Mouse (Mus musculus): ENCODE results near the gene Ctf1. TPM values are rescaled to one million over a fixed set of nuclear protein-coding genes. Genes with fewer than 3 reads are reported as not detected.
"Not testable (repeated sequence)": the region's sequence is repeated elsewhere in the genome, so short reads cannot be mapped to it uniquely, and the experiment has no call there.

Ctf1 gene
- polyA plus RNA-seq, 1 experiment: 21.0 TPM

DNA sequence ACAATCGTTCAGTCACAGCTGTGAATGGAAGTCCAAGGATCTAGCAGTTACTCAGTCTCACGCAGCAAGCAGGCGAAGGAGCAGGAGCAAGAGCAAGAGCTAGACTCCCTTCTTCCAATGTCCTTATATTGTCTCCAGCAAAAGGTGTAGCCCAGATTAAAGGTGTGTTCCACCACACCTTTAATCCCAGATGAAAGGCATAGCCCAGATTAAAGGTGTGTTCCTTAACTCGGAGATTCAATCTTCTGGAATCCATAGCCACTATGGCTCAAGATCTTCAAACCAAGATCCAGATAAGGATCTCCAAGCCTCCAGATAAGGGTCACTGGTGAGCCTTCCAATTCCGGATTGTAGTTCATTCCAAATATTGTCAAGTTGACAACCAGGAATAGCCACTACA lies 19.5 kb downstream of the Ctf1 start, which contains the start of gene Ctf2:
Ctf2 (minus strand) TSS at position 101 of the 400 bp plus-strand sequence.
- not testable (repeated sequence) for DNase-seq (ENCODE audit: low read depth)

DNA sequence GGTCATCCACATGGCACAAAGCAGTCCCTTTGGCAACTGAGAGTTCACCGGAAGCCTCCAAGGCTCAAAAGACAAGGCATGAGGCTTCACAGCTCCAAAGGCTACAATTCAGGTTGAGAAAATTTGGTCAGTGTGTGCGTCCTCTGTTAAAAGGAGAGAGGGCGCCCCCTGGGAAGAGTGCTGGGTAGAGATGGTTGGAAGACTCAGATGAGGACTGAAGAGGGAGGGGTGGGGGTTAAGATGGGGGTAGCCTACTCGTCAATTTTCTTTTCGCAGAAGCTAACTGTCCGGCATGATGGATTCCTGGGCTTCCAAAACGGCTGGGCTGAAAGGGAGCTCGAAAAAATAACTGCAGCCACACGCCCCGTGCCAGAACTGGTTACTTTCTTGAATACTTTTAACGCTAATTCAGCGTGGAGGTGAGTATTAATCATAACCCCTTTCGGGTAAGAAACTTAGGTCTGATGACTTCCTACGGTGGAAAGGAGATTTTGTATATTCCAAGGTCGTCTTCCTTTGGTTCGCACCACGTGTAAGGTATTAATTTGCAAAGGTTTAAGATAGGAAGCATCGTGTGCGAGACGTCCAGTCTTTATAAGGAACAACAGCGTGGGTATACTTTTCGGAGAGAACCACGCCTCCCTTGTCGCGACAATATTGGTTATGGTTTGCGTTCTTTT lies 32.0 kb downstream of the Ctf1 start, which contains the start of gene Fbxl19:
Fbxl19 (plus strand) TSS at position 178 of the 680 bp plus-strand sequence.
- DNase-seq (ENCODE audit: low read depth): no peak

DNA sequence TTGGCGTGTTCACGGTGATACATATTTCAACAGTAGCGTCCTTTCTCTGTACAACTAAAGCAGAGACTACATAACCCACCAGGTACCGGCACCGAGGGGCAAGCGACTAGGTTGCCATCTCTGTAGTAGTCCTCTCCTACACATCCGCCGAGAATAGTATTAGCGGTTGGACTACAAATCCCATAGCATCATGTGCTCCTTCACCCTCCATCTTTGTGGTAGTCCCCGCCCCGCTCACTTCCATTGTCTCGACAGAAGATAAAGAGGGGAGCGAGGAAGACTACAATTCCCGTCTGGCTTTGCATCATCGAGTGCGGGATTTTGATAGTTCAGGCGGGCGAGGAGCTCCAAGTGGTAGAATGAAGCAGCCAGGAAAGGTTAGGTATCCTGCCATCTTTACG lies 32.7 kb downstream of the Ctf1 start:
- peak; percentile 98 for DNase-seq (ENCODE audit: low read depth)

DNA sequence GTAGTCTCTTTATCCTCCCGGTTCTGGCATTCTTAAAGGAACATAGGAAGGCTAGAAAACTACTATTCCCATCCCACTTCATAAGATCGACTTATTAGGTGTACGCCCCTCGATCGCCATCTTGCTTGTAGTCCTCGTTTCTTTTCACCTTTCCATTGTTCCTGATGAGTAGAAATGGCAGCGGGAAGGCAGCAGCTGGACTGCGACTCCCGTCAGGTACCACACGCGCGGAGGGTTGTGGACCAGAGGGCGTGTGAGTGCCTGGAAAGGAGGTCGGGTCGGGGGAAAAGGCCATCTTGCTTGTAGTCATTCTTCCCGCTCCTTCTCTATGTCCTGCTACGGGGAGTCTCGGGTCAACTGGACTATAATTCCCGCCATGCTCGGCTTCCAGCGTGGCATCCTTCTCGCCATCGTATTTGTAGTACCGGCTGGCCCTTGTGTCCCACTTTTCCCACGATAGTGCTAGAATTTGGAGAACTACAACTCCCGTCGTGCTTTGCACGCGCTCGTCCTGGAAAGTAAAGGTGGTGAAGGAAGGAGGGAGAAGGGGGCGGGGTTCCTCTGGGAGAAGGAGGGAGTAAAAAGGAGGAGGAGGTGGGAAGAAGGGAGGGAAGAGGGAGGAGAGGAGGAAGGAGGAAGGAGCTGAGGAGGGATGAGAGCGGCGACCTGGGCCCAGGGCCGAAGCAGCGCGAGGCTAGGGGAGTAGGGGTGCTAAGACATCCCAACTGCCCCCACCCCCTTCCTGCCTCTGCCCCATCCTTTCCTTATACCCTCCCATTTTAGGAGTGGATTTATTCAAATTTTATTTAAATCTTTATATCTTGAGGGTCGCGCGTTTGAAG lies 33.3 kb downstream of the Ctf1 start:
- DNase-seq (ENCODE audit: low read depth): peak; percentile 99

DNA sequence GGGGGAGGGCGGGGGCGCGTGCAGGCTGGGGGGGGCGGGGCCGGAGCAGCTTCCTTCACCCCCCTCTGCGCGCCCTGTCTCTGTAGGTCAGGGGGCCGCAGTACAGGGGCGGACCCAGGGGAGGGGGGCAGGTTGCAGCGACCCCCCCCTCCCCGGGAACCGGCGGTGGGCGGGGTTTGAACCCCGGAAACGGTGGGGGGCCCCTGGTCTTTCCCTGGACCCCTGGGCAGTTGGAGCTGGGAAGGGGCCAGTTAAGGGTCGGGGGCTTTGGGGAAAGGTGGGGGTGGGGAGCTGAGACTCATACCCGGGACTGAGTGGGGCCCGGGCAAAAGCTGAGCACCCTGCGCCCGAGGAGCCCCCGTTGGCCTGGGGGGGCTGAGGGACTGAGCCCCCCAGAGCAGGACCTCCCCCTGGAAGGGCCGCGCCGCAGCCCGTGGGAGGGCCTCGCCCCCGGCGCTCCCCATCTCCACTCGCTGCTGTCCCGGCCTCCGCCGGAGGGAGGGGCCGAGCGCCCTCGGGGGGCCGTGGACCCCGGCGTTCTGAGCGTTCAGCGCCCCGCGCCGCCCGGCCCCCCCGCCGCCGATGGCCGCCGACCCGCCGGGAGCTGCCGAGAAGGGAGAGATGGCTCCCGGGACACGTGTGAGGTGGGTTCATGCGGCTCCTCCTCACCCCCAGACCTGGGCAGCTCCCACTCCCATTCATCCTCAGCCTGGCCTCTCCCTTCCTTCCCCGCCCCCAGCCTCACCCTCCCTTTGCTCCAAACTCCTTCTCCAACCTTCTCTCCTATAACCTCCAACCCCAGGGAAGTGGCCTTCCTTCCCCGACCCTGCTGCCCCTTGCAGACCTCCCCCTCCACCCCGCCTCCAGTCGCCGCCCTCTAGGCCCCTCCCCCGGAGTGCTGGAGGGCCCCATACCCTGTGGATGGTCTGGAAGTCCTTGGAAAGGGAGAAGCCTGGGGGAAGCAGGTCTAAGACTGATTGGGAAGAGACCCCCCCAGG lies 34.3 kb downstream of the Ctf1 start:
- no peak for DNase-seq (ENCODE audit: low read depth)

DNA sequence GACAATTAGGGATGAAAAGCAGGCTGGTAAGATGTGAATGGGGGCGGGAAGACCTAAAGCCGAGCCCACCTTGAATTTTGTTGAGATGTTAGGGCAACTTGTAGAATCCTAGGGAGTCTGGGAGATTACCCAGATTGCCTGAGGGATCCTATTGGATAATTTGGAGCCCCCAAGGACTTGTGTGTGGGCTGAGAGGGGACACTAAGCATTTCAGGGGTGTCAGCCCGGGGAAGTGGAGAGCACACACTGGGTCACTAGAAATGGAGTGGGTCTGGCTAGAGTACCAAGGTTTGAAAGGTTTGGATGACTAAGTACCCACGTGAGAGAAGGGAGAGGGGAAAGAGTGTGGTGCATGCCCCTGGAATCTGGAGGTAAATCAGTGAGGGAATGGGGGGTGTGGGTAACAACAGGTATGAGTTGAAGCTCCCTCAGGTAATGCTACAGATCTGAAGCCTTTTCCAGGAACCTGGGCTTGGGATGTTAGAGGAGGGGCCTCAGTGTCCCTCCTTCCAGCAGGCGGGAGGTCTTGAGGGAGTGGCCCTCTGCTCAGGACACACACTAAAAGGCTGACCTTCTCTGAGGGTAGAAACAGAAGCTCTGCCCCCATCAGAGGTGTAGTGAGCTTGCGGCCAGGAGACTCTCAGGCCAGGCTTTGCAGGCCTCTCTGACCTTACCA lies 35.2 kb downstream of the Ctf1 start:
- no peak for DNase-seq (ENCODE audit: low read depth)

DNA sequence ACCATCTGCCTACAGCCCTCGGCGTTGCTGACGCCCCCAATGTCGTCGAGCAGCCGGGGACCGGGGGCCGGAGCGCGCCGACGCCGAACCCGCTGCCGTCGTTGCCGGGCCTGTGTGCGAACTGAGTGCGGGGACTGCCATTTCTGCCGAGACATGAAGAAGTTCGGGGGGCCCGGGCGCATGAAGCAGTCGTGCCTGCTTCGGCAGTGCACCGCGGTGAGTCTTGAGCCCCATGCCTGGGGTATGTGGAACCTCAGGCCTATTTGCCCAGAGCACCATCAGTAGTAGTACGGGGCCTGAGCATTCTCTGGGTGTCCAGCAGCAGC lies 35.7 kb downstream of the Ctf1 start:
- no peak for DNase-seq (ENCODE audit: low read depth)

DNA sequence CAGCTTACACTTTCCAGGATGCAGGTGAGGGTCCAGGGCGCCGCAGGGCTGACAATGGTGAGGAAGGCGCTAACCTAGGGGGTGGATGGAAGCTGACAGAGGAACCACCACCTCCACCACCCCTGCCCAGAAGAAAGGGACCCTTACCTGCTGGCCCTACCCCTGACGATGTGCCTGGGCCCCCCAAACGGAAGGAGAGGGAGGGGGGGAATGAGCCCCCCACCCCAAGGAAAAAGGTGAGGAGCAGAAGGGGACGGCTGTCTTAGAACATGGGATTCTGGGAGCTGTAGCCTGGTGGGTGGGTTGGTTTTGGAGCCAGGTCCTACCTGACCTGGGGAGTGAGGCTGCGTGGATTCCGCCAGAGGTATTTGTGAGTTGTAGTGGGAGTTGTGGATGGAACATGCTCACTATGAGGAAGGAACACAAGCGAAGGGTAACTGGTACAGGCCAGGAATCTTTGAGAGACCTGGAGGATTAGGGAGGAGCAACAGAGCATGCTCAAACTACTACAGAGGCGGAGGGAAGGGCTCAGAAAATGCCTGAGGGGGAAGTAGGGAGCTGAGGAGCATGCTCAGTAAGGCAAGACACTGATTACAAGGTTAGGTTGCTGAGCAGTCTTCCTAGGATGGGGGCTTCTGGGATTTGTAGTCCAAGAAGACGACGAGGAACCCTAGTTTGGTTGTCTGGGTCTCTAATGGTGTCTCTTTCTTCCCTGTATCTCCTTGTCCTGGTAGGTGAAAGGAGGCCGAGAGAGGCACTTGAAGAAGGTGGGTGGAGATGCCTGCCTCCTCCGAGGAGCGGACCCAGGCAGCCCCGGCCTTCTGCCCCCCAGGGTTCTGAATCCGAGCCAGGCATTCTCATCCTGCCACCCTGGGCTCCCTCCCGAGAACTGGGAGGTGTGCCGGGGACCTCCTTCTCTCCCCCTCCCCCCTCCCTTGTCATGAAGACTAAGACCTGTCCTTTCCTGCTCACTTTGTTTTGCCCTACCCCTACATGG lies 37.9 kb downstream of the Ctf1 start:
- no peak for DNase-seq (ENCODE audit: low read depth)

DNA sequence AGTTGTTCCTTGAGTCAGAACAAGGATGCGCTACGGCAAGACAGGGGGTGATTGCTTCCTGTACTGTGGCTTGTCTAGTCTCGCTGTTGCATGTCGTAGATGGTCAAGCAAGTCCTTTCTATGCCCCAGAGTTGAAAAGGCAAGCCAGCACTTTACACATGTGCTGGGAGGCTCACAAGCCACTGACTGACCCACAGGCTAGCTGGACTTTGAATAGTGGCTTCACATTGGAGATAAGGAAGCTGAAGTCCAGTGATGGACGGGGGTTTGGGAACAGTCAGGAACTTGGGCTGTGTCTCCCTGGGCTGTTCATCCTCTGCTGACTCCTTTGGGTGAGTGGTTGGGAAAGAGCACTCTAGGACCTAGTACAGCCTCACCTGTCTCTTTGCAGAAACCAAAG lies 39.1 kb downstream of the Ctf1 start:
- no peak for DNase-seq (ENCODE audit: low read depth)

DNA sequence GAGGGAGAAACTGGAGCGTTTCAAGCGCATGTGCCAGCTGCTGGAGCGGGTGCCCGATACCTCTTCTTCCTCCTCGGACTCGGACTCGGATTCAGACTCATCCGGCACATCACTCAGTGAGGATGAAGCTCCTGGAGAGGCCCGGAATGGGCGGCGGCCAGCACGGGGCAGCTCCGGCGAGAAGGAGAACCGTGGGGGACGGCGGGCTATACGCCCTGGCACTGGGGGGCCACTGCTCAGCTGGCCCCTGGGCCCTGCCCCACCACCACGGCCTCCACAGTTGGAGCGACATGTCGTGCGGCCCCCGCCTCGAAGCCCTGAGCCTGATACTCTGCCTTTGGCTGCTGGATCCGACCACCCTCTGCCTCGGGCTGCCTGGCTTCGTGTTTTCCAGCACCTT lies 39.5 kb downstream of the Ctf1 start:
- no peak for DNase-seq (ENCODE audit: low read depth)

DNA sequence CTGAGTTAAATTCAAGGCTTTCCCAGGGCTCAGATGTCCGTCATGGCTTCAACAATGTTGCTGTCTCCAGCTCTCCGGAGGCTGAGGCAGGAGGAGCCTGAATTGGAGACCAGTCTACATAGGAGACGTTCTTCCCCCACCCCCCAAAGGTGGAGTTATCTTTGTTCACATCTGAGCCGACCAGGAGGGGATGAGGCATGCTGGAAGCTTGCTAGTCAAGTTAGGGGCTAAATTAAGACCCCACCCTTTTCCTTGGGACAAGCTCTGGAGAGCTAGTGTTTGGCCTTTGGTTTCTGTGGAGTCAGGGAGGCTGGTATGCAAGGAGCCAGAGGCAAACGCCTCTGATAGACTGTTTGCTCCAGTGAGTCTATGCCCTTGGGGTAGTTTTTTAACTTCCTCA lies 40.6 kb downstream of the Ctf1 start:
- no peak for DNase-seq (ENCODE audit: low read depth)

DNA sequence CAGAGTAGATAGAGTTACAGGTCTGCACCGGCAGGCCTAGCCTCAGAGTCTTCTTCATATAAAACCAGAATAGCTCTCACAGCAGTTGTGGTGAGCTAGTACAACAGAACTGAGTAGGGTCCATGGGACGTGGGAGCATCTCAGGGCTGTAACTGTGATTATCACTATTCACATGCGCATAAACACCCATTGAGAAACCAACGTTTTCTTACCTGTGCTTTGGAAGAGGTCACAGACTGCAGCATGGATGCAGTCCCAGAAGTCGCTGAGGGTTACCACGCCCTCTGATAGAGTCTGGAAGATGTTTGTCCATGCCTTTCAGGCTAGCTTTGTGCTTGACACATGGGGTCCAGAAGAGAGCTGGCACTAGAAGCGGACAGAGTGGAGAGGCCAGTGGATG lies 41.2 kb downstream of the Ctf1 start:
- DNase-seq (ENCODE audit: low read depth): no peak

DNA sequence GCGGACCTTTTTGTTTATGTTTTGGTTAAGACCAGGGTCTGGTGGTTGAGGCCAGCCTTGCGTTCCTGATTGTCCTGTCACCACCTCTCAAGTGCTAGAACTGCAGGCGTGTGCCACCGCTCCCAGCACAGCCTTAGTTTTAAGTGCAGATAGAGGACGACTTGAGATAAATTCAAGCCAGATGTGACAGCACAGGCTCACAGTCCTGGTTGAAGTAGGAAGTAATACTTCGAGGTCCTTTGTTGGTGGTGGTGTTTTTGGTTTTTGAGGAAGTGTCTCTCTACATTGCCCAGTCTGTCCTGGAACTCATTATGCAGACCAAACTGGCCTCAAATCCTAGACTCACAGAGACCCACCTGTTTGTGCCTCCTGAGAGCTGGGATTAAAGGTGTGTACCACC lies 47.2 kb downstream of the Ctf1 start:
- no peak for DNase-seq (ENCODE audit: low read depth)

DNA sequence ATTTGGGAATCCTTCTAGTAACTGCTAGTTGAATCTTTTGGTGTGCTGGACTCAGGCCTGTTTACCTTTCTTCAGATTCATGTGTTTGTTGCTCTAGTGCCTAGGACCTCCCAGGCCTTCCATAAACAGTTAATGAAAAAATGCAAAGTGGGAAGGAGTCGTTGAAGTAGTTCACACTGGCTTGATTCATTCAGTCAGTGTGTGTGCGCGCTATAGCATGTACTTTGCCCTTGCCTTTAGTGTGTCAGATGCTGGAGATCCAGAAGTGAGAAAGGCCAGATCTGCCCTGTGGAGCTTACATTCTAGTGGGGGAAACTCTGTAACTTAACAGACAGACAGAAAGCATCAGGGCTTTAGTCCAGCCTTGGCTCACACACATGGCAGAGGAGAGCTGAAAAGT lies 47.9 kb downstream of the Ctf1 start:
- no peak for DNase-seq (ENCODE audit: low read depth)

DNA sequence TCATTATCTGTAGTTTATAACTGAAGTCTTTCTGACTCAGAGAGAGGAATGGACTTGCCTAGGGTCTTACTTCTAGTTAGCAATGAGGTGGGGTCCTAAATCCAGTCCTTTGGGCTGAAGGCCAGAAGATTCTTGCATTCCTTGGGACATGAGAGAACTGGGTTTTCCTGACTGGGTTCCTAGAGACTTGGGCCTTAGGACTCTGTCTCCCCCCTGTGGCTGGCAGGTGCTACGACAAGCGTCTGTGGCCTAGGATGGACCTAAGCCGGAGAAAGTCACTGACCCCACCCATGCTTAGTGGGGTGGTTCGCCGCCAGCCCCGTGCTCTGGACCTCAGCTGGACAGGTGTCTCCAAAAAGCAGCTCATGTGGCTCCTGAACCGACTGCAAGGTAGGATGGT lies 48.5 kb downstream of the Ctf1 start:
- no peak for DNase-seq (ENCODE audit: low read depth)

DNA sequence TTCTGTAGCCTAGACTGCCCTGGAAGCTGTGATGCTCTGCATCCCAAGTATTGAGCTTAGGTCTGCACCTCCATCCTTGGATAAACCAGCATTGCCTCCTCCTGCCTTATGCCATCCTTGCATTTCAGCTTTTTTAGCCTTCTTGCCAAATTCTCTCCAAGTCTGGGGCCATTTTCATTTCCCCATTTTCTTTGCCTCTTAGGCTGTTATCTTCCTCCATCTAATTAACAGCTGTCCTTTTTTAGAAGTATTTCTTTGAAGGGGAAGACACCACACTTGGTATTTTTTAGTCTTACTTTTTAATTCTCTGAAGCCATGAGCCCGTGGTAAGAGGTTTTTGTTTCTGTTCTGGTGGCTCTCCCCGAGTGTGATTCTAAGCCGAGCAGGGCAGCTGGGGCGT lies 51.1 kb downstream of the Ctf1 start:
- DNase-seq (ENCODE audit: low read depth): no peak

DNA sequence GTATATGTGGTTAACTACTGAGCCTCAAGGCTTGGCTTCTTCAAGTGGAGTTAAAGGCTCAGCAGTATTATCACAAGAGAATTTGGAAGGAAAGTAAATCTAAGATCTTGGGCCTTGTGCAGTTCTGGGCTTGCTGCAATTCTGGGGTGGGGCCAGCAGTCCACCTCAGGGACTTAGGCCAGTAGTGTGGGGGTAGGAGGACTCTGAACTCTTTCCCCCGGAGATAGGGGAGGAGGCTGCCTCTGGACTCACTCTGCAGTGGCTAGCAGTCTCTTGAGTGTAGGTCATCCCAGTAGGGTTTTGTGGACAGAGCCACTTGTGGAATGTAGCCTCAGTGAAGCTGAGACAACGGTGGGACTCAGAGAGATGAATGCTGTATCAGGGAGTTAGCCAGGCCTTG lies 53.2 kb downstream of the Ctf1 start:
- no peak for DNase-seq (ENCODE audit: low read depth)

DNA sequence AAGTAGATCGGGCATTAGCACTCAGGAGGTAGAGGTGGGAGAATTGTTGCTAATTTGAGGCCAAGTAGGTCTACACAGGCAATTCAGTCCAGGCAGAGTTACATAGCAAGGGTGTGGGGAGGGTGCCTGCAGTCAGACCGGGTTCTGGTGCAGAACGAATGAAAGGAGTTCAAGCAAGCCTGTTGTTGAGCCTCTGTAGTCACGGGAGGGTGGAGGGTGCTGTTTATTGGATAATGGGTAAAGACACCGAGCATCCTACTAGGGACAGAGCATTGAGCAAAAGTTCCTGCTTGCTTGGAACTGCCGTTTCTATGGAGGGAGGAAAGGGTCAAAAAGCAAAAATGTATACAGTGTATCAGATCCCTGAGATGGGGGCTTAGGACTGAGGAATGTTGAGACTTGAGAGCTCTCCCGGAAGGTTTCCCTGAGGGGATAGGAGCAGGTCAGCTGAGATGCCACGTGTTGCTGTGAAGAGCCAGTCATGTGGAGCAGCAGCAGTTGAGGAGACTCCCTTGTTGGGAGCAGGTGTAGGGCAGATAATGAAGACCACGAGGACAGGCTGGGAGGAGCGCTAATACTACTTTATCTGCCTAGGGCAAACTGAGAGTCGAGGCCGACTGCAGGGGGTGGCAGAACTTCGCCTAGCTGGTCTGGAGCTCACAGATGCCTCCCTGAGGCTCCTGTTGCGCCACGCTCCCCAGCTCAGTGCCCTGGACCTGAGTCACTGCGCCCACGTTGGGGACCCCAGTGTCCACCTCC lies 54.5 kb downstream of the Ctf1 start:
- DNase-seq (ENCODE audit: low read depth): no peak
